9 mouse cellular contexts compared by ENCODE assay signal in genomic region chr16:18705028-18705648, GRCm38 (mm10).
DNase-seq lines count a peak whose midpoint lies in the region; ATAC-seq and TF ChIP-seq lines count a peak whose summit lies in the region.
"Had no signal": no experiment of that assay in that cellular context is flagged by ENCODE, and none has a peak within 500 bp of the region (broad histone marks: within the 10 kb centered on the region; RNA-seq: fewer than 3 reads in every experiment).

No protein-coding gene starts in this region.

- no peaks in the 10 kb centered on the region for H3K36me3 ChIP-seq in liver, postnatal 0 days (replicated peaks; ENCODE audit: insufficient read depth, low read length)
- no peaks in the 10 kb centered on the region for H3K36me3 ChIP-seq in heart, adult 2 months (ENCODE audit: control insufficient read depth, insufficient read depth, low read length)
- H3K36me3 ChIP-seq in kidney, embryonic 14.5 days (ENCODE audit: control insufficient read depth, insufficient read depth, low read length): no peaks in the 10 kb centered on the region
- no peaks in the 10 kb centered on the region for H3K36me3 ChIP-seq in neural tube, embryonic 14.5 days (ENCODE audit: control insufficient read depth, insufficient read depth, low read length)
- H3K36me3 ChIP-seq in hindbrain, embryonic 13.5 days: no peaks in the 10 kb centered on the region
- H3K36me3 ChIP-seq: embryonic facial prominence, embryonic 13.5 days had no signal

- ATAC-seq in liver, postnatal 0 days: 0 out of 2 replicates have a peak, but pooled peaks have one; percentile 31
- ATAC-seq in kidney, embryonic 14.5 days (ENCODE audit: low FRiP score, low TSS enrichment): peak; percentile 83
- ATAC-seq in neural tube, embryonic 14.5 days (ENCODE audit: low read depth): peak; percentile 73; the same call in 1 of the 2 replicates
- ATAC-seq in hindbrain, embryonic 13.5 days (ENCODE audit: low FRiP score): no peak
- ATAC-seq in megakaryocyte, adult 5-6 weeks (ENCODE audit: poor library complexity, severe bottlenecking): no peak
- ATAC-seq in frontal cortex, adult (ENCODE audit: low TSS enrichment): no peak

- no peaks in the 10 kb centered on the region for H3K4me1 ChIP-seq in liver, postnatal 0 days (ENCODE audit: insufficient read depth)
- peaks cover 14% of the 10 kb centered on the region for H3K4me1 ChIP-seq in heart, adult 2 months (ENCODE audit: control insufficient read depth, insufficient read depth, low read length)
- peaks cover 10% of the 10 kb centered on the region; the same call in 1 of the 2 replicates for H3K4me1 ChIP-seq in kidney, embryonic 14.5 days (ENCODE audit: control insufficient read depth, insufficient read depth, low read length)
- H3K4me1 ChIP-seq in neural tube, embryonic 14.5 days (ENCODE audit: control insufficient read depth, insufficient read depth, low read length): no peaks in the 10 kb centered on the region
- H3K4me1 ChIP-seq in hindbrain, embryonic 13.5 days (replicated peaks): peaks cover 16% of the 10 kb centered on the region; the same call in 1 of the 2 replicates
- H3K4me1 ChIP-seq: embryonic facial prominence, embryonic 13.5 days had no signal

- no peak for TF ChIP-seq POLR2A in heart, adult 2 months (IDR thresholded peaks at IDR 0.05; ENCODE audit: insufficient read depth, low read depth, low read length)

- no peak overlapping the region for H3K27ac ChIP-seq in liver, postnatal 0 days (ENCODE audit: low read depth)
- peak overlapping the region; percentile 64 for H3K27ac ChIP-seq in heart, adult 2 months
- H3K27ac ChIP-seq in kidney, embryonic 14.5 days (ENCODE audit: low read depth, low read length): no peak overlapping the region
- no peak overlapping the region for H3K27ac ChIP-seq in neural tube, embryonic 14.5 days (ENCODE audit: low read depth, low read length)
- H3K27ac ChIP-seq in hindbrain, embryonic 13.5 days: no peak overlapping the region; the same call in 1 of the 2 replicates
- H3K27ac ChIP-seq: embryonic facial prominence, embryonic 13.5 days had no signal

- no peak overlapping the region for H3K9ac ChIP-seq in liver, postnatal 0 days (replicated peaks)
- no peak overlapping the region for H3K9ac ChIP-seq in heart, adult 2 months (ENCODE audit: low read depth, low read length)
- H3K9ac ChIP-seq in kidney, embryonic 14.5 days (ENCODE audit: low read depth, low read length): no peak overlapping the region
- no peak overlapping the region for H3K9ac ChIP-seq in neural tube, embryonic 14.5 days (replicated peaks; ENCODE audit: low read depth, low read length)
- no peak overlapping the region for H3K9ac ChIP-seq in hindbrain, embryonic 13.5 days
- H3K9ac ChIP-seq: embryonic facial prominence, embryonic 13.5 days had no signal

- TF ChIP-seq CTCF in liver, postnatal 0 days (IDR thresholded peaks at IDR 0.05; ENCODE audit: low read depth): no peak
- no peak for TF ChIP-seq CTCF in heart, adult 2 months (IDR thresholded peaks at IDR 0.05)

- DNase-seq in liver, postnatal 0 days: no peak
- no peak for DNase-seq in liver
- DNase-seq in heart, adult 2 months: peak; percentile 37 to 68

- no peaks in the 10 kb centered on the region for H3K27me3 ChIP-seq in liver, postnatal 0 days (ENCODE audit: insufficient read depth, low read length)
- H3K27me3 ChIP-seq in heart, adult 2 months (ENCODE audit: control insufficient read depth, insufficient read depth, low read length): no peaks in the 10 kb centered on the region
- H3K27me3 ChIP-seq in kidney, embryonic 14.5 days (ENCODE audit: control insufficient read depth, insufficient read depth, low read length): peaks cover 3% of the 10 kb centered on the region; the same call in 1 of the 2 replicates
- no peaks in the 10 kb centered on the region for H3K27me3 ChIP-seq in neural tube, embryonic 14.5 days (ENCODE audit: control insufficient read depth, insufficient read depth, low read length)
- H3K27me3 ChIP-seq in hindbrain, embryonic 13.5 days: no peaks in the 10 kb centered on the region
- H3K27me3 ChIP-seq: embryonic facial prominence, embryonic 13.5 days had no signal

- intact Hi-C loops in heart, adult 2 months (cut with DNase I): loop anchor here (1.0 to 2.0 kb wide), 2 partner anchors 41 to 72 kb away; partner anchors contain the start of gene Cldn5

- TF ChIP-seq EP300 in liver, postnatal 0 days (IDR thresholded peaks at IDR 0.05; ENCODE audit: low read depth): no peak
- peak; percentile 56; the same call in 1 of the 2 replicates for TF ChIP-seq EP300 in heart, adult 2 months (IDR thresholded peaks at IDR 0.05; ENCODE audit: insufficient read depth, low read depth, low read length)

- no peaks in the 10 kb centered on the region for H3K9me3 ChIP-seq in liver, postnatal 0 days (ENCODE audit: low read length)
- no peaks in the 10 kb centered on the region for H3K9me3 ChIP-seq in kidney, embryonic 14.5 days (ENCODE audit: control insufficient read depth, low read length)
- no peaks in the 10 kb centered on the region for H3K9me3 ChIP-seq in neural tube, embryonic 14.5 days (ENCODE audit: control insufficient read depth, low read length)
- no peaks in the 10 kb centered on the region for H3K9me3 ChIP-seq in hindbrain, embryonic 13.5 days
- H3K9me3 ChIP-seq: embryonic facial prominence, embryonic 13.5 days had no signal

- H3K4me3 ChIP-seq in liver, postnatal 0 days (ENCODE audit: low read depth, low read length): no peak overlapping the region
- H3K4me3 ChIP-seq in heart, adult 2 months: no peak overlapping the region
- H3K4me3 ChIP-seq in kidney, embryonic 14.5 days (ENCODE audit: low read length): no peak overlapping the region
- no peak overlapping the region for H3K4me3 ChIP-seq in neural tube, embryonic 14.5 days (ENCODE audit: low read depth, low read length)
- H3K4me3 ChIP-seq in hindbrain, embryonic 13.5 days: no peak overlapping the region
- H3K4me3 ChIP-seq: embryonic facial prominence, embryonic 13.5 days had no signal

- no peak overlapping the region for H3K4me2 ChIP-seq in liver, postnatal 0 days (ENCODE audit: low read depth, low read length)
- no peak overlapping the region for H3K4me2 ChIP-seq in kidney, embryonic 14.5 days (replicated peaks; ENCODE audit: low read depth, low read length)
- no peak overlapping the region for H3K4me2 ChIP-seq in neural tube, embryonic 14.5 days (ENCODE audit: low read depth, low read length)
- H3K4me2 ChIP-seq in hindbrain, embryonic 13.5 days: no peak overlapping the region
- H3K4me2 ChIP-seq: embryonic facial prominence, embryonic 13.5 days had no signal

- 47% methylated on average over 9 of the region's 9 CpGs for WGBS in liver, postnatal 0 days (ENCODE audit: insufficient replicate concordance)
- WGBS in heart, adult 2 months: 30% methylated on average over 9 of the region's 9 CpGs
- 33% methylated on average over 9 of the region's 9 CpGs for WGBS in kidney, embryonic 14.5 days
- 26% methylated on average over 9 of the region's 9 CpGs for WGBS in neural tube, embryonic 14.5 days
- 56% methylated on average over 9 of the region's 9 CpGs for WGBS in hindbrain, embryonic 13.5 days

- no peaks in the 10 kb centered on the region for H3K79me2 ChIP-seq in heart, adult 2 months (replicated peaks; ENCODE audit: control insufficient read depth, insufficient read depth, low read length)

Comparison
In these comparisons a context has a peak if more than half of its experiments do, and no peak if none do; other contexts are left out.
1. ATAC-seq: peak in liver, postnatal 0 days (single experiment), kidney, embryonic 14.5 days (single experiment) and neural tube, embryonic 14.5 days (single experiment); none in hindbrain, embryonic 13.5 days (single experiment), megakaryocyte, adult 5-6 weeks (single experiment) and frontal cortex, adult (single experiment).
2. DNase-seq: peak in heart, adult 2 months (2 of 2); none in liver, postnatal 0 days (single experiment) and liver (single experiment).